Mouse (Mus musculus) neural tube, embryonic 14.5 days (tissue): ENCODE results near the gene Fmnl3. TPM values are rescaled to one million over a fixed set of nuclear protein-coding genes. Genes with fewer than 3 reads are reported as not detected.
A peak's percentile ranks its signal among the peaks of the same experiment; 100 is the strongest.

Experiments used
- ATAC-seq: fragments of 200-750 bp; cut with Nextera tagmentation; 2 replicates; pipeline ENCODE4 v1.8.0; 2017; ENCODE audit warnings: low read depth, mild to moderate bottlenecking, moderate TSS enrichment, moderate library complexity
- H3K27ac ChIP-seq: fragments of 300-500 bp; sonication (generic); 2 replicates; pipeline ENCODE4 v1.5.1; 2014; ENCODE audit warnings: low read depth, mild to moderate bottlenecking, control low read depth, low read length, moderate library complexity, mixed read lengths
- H3K27me3 ChIP-seq: fragments of 300-500 bp; sonication (generic); 2 replicates; pipeline ENCODE4 v1.6.1; 2014; ENCODE audit warnings: low read length; ENCODE audit not compliant: control insufficient read depth, insufficient read depth
- H3K36me3 ChIP-seq: fragments of 300-500 bp; sonication (generic); 2 replicates; pipeline ENCODE4 v1.6.1; 2014; ENCODE audit warnings: low read length, mixed read lengths; ENCODE audit not compliant: control insufficient read depth, insufficient read depth
- H3K4me1 ChIP-seq: fragments of 300-500 bp; sonication (generic); 2 replicates; pipeline ENCODE4 v1.6.1; 2014; ENCODE audit warnings: low read length; ENCODE audit not compliant: control insufficient read depth, insufficient read depth
- H3K4me2 ChIP-seq: fragments of 300-500 bp; sonication (generic); 2 replicates; pipeline ENCODE4 v1.6.1; 2014; ENCODE audit warnings: mild to moderate bottlenecking, low read depth, low read length, control low read depth
- H3K4me3 ChIP-seq: fragments of 300-500 bp; sonication (generic); 2 replicates; pipeline ENCODE4 v1.5.1; 2014; ENCODE audit warnings: low read depth, low read length, control low read depth, mixed read lengths
- H3K9ac ChIP-seq: fragments of 300-500 bp; sonication (generic); replicated peaks from 2 replicates; pipeline ENCODE4 v1.6.1; 2014; ENCODE audit warnings: low read depth, mild to moderate bottlenecking, control low read depth, low read length, mixed read lengths
- H3K9me3 ChIP-seq: fragments of 300-500 bp; sonication (generic); 2 replicates; pipeline ENCODE4 v1.6.1; 2016; ENCODE audit warnings: low read length; ENCODE audit not compliant: control insufficient read depth
- WGBS: fragments of 180-500 bp; shearing (Covaris S2); extraction: QIAGEN DNeasy Blood & Tissue Kit; methylation state at CpG from one replicate; pipeline ENCODE4 v1.1.7; 2014; 5-methylcytosine and 5-hydroxymethylcytosine counted together
- polyA plus RNA-seq: library from polyadenylated mRNA; unstranded; fragments of >200 nt; fragmentation: Nextera tagmentation; extraction: Ambion mirVana; gene quantifications from 2 replicates; pipeline ENCODE4 v1.2.1, GENCODE M21; 2014

Fmnl3 gene
- polyA plus RNA-seq, 1 experiment from 2014 or later: 7.3 TPM

DNA sequence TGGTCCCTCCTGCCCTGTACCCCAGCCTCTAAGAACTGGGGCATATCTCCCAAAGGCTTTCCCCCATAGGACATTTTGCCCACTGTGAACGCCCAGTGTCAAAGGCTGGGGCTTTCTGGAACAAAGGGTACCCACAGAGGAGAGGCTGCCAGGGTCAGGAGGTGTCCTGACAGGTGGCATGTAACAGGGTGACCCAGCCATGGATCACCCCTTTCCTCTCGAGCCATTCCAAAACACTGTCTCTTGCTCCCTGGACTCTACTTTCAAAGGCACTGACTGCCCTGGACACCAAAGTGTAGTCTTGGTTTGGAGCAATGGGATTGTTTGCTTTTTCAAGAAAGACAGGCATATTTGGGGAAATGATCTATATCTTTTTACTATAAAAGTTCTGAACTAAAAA is 40.0 kb downstream of the Fmnl3 start:
- peaks cover under 1% of the 10 kb centered on the region for H3K36me3 ChIP-seq
- no peaks in the 10 kb centered on the region for H3K27me3 ChIP-seq
- H3K4me1 ChIP-seq: 0 out of 2 replicates have a peak, but pooled peaks cover 4% of the 10 kb centered on the region
- no peaks in the 10 kb centered on the region for H3K9me3 ChIP-seq
- H3K27ac ChIP-seq: no peak overlapping the region
- no peak for ATAC-seq
- H3K9ac ChIP-seq: no peak overlapping the region
- 85% methylated on average over 2 of the region's 2 CpGs for WGBS
- no peak overlapping the region for H3K4me2 ChIP-seq
- H3K4me3 ChIP-seq: no peak overlapping the region

DNA sequence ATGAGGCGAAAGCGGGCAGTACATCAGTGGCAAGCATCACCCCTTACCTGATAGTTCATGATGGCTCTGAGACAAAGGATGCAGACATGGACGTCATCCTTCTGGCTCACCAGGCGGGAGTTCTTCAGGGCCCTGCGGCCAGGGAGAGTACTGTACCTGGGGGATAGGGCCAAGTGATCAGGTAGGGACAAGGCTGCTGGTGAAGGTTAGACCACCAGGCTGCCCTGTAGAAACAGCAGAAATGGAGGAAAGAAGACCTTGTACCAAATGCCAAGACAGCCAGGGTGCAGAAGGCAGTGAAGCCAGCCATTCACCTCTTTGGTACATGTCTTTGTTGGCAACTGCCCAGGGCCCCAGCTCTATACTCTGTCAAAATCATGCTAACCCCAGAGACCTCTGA is 42.3 kb downstream of the Fmnl3 start:
- ATAC-seq: no peak
- no peak overlapping the region for H3K9ac ChIP-seq
- no peak overlapping the region for H3K4me3 ChIP-seq
- H3K4me1 ChIP-seq: 0 out of 2 replicates have a peak, but pooled peaks cover under 1% of the 10 kb centered on the region
- no peaks in the 10 kb centered on the region for H3K9me3 ChIP-seq
- H3K4me2 ChIP-seq: no peak overlapping the region
- H3K36me3 ChIP-seq: peaks cover 8% of the 10 kb centered on the region
- no peak overlapping the region for H3K27ac ChIP-seq
- no peaks in the 10 kb centered on the region for H3K27me3 ChIP-seq
- 97% methylated on average over 5 of the region's 5 CpGs for WGBS

DNA sequence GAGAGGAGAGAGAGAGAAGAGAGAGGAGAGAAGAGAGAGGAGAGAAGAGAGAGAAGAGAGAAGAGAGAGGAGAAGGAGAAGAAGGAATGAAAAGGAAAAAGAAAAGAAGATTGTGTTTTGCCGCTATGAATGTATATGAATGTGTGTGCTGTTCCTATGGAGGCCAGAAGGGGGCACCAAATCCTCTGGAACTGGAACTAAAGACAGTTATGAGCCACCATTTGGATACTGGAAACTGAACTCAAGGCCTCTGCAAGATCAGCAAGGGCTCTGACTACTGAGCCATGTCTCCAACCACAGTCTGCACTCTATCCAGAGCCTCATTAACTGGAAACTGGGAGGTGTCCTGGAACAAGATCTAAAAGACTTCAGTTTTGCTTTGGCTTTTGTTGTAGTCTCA is 43.3 kb downstream of the Fmnl3 start:
- Histone ChIP-seq H3K36me3 (peaks cover 8% of the 10 kb centered on the region), H3K27ac (no peak overlapping the region), H3K9me3 (no peaks in the 10 kb centered on the region), H3K9ac (no peak overlapping the region), H3K27me3 (no peaks in the 10 kb centered on the region), H3K4me2 (no peak overlapping the region), H3K4me1 (no peaks in the 10 kb centered on the region), H3K4me3 (no peak overlapping the region)
- WGBS: 75% methylated on average over 1 of the region's 1 CpGs
- no peak for ATAC-seq

DNA sequence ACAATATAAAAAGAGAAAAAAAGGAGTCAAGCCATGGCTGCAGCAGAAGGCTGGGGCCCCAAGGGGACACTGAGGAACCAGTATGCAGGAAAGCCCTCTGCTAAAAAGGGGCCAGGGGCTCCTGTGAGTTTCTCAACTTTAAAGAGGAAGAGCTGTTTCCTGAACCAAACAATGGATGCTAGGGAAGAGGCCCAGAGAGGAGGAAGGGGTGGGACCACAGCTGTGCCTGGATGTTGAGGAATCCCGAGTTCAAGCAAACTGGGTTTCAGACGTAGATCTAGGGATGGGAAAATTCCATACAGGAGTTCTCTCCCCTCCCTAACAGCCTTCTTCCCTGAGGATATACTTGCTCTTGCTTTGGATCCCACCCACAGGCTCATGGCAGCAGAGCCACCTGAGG is 43.9 kb downstream of the Fmnl3 start:
- Histone ChIP-seq H3K9ac (no peak overlapping the region), H3K27ac (no peak overlapping the region), H3K4me1 (no peaks in the 10 kb centered on the region), H3K36me3 (peaks cover 11% of the 10 kb centered on the region), H3K27me3 (no peaks in the 10 kb centered on the region), H3K9me3 (no peaks in the 10 kb centered on the region), H3K4me3 (no peak overlapping the region), H3K4me2 (no peak overlapping the region)
- 45% methylated on average over 2 of the region's 2 CpGs for WGBS
- ATAC-seq: no peak

DNA sequence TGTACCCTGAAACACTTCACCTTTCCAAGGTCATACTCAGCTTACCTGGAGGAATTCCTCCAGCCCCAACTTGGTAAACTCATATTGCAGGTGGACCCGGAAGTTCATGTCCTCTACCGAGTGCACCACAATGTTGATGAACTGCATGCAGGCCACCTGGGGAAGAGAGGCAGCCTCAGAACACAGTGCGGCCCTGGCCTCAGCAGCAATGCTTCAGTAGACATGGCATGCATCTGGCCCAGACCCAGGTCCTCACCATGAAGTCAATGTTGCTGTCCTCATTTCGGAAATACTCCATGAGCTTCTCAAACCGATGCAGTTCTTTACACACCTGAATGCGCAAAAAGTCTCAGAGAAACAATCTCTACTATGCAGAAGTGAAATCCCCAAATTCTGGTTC is 44.7 kb downstream of the Fmnl3 start:
- Histone ChIP-seq H3K27ac (no peak overlapping the region), H3K9ac (no peak overlapping the region), H3K27me3 (no peaks in the 10 kb centered on the region), H3K9me3 (no peaks in the 10 kb centered on the region), H3K4me2 (no peak overlapping the region), H3K4me3 (no peak overlapping the region), H3K4me1 (no peaks in the 10 kb centered on the region), H3K36me3 (peaks cover 19% of the 10 kb centered on the region)
- no peak for ATAC-seq
- 96% methylated on average over 6 of the region's 6 CpGs for WGBS

DNA sequence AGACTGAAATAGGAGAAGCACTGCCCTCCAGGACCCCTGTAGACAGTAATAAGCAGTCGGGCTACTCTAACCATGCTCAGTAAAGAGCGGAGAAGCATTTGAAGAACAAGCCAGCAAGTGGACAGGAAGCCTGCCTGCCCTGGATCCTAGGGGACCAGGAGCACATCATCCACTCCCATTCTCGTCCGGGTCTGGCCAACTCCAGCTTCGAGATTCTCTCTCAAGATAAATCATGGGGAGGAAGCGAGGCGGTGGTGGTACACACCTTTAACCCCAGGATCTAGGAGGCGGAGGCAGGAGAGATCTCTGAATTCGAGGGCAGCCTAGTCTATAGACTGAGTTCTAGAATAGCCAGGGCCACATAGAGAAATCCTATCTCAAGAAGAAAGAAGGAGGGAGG is 46.1 kb downstream of the Fmnl3 start:
- no peak overlapping the region for H3K4me2 ChIP-seq
- no peaks in the 10 kb centered on the region for H3K4me1 ChIP-seq
- no peak overlapping the region for H3K9ac ChIP-seq
- no peak overlapping the region for H3K27ac ChIP-seq
- H3K36me3 ChIP-seq: peaks cover 30% of the 10 kb centered on the region
- no peak for ATAC-seq
- WGBS: 79% methylated on average over 9 of the region's 9 CpGs
- H3K4me3 ChIP-seq: no peak overlapping the region
- H3K27me3 ChIP-seq: no peaks in the 10 kb centered on the region
- no peaks in the 10 kb centered on the region for H3K9me3 ChIP-seq

DNA sequence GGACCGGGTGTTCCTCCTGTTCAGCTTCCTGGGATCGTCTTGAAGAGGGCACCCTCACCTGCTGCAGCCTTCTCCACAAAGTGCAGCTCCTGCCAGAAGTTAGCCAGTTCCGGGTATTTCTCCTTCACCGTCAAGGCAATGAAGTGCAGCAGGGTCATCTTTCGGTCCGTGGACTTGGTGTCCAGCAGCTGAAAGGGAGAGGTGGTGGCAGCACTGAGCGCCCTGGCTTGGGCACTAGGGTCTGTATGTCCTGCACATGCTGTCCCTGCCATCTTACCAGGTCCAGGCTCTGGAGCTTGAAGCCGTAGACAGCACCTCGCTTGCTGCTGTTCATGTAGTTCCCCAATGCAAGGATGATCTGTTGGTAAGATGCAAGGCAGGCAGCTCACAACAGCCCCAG is 49.3 kb downstream of the Fmnl3 start:
- H3K36me3 ChIP-seq: peaks cover 48% of the 10 kb centered on the region
- no peaks in the 10 kb centered on the region for H3K9me3 ChIP-seq
- no peaks in the 10 kb centered on the region for H3K4me1 ChIP-seq
- 88% methylated on average over 9 of the region's 9 CpGs for WGBS
- no peak overlapping the region for H3K27ac ChIP-seq
- ATAC-seq: no peak
- H3K4me2 ChIP-seq: no peak overlapping the region
- no peak overlapping the region for H3K4me3 ChIP-seq
- H3K9ac ChIP-seq: no peak overlapping the region
- no peaks in the 10 kb centered on the region for H3K27me3 ChIP-seq

DNA sequence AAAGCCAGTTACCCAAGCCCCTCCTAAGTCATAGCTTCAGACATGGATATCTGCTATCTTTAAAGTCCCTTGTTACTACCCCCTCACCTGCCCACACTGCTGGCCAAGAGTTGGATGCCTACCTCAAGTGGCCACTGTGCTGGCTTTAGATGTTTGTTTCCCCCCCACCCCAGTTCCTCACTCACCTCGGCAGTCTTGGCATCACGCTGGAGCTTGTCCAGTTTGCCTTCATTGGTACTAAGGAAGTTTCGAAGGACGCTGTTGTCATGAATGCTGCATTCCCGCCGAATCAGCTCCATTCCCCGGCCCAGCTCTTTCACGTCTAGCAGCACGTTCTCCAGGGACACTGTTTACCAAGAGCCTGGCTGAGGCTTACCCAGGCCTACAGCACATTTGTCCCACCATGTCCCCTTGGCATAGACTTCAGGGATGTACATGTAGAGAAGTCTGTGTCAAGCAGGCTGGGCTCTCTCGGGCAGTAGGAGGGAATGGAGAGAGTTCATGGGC is 50.1 kb downstream of the Fmnl3 start:
- no peak overlapping the region for H3K4me3 ChIP-seq
- no peaks in the 10 kb centered on the region for H3K9me3 ChIP-seq
- H3K36me3 ChIP-seq: peaks cover 52% of the 10 kb centered on the region
- H3K27ac ChIP-seq: peak overlapping the region; percentile 12; the same call in 1 of the 2 replicates
- no peaks in the 10 kb centered on the region for H3K4me1 ChIP-seq
- 86% methylated on average over 10 of the region's 10 CpGs for WGBS
- no peaks in the 10 kb centered on the region for H3K27me3 ChIP-seq
- ATAC-seq: no peak
- H3K4me2 ChIP-seq: no peak overlapping the region
- no peak overlapping the region for H3K9ac ChIP-seq

DNA sequence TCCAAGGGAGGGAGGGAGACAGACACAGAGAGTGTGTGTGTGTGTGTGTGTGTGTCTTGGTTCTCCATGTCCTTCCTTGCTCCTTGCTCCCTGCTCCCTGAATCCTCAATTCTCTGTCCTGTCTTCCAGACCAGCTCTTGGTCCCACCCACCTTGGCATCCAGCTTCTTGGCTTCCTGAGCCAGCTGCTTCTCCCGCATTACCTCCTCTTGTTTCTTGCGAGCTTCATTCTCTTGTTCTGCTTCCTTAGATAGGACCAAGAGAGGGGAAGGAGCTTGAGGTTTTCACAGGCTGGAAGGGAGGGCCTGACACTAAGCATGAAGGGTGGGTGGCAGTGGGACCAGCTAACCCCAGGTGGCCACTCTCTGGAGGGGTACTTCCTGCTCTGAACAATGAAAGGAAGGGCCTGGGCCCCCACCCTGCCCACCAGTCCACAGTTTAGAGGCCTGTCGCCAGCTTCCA is 50.8 kb downstream of the Fmnl3 start:
- no peak overlapping the region for H3K27ac ChIP-seq
- no peaks in the 10 kb centered on the region for H3K9me3 ChIP-seq
- H3K4me2 ChIP-seq: no peak overlapping the region
- WGBS: 78% methylated on average over 3 of the region's 3 CpGs
- no peaks in the 10 kb centered on the region for H3K27me3 ChIP-seq
- no peak overlapping the region for H3K4me3 ChIP-seq
- H3K4me1 ChIP-seq: no peaks in the 10 kb centered on the region
- no peak overlapping the region for H3K9ac ChIP-seq
- ATAC-seq: no peak
- H3K36me3 ChIP-seq: peaks cover 53% of the 10 kb centered on the region
